8 mouse cellular contexts compared by ENCODE assay signal in the genomic region with DNA sequence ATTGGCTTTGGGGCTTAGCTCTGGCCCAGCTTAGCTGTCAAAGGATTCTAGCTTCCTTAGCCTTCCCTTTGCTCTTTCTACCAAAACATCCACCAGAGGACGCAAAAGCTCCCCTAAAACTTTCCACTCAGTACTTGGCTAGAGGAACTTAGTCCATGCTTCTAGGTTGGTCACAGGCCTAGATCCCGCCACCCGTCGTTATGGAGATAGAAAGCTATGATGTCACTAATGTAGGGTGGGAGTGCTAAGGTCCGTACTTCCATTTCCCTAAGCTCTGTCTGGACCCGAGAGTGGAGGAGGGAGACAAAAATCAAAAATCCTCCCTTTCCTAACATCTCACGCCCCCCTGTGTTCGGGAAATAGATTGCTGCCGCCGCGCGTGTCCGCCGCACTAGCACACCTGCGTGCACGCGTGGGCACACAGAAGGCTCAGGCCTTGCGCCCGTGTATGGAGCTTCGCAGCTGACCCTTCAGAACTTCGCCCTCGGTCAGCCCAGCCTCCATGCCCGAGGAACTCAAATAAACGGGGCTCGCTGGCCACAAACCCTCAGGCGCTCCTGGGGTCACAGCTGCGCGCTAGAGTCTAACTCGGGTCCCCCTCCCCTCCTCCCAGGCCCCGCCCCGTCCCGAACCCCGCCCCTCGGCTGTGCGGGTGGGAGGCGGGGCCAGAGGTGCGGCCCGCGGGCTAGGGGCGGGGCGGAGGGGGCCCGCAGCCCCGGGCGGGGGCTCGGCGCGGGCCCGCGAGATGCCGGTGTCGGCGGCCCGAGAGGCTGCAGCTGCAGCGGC. TPM values are rescaled to one million over a fixed set of nuclear protein-coding genes. Genes with fewer than 3 reads are reported as not detected.
A peak's percentile ranks its signal among the peaks of the same experiment; 100 is the strongest.
DNase-seq lines count a peak whose midpoint lies in the region; ATAC-seq lines count a peak whose summit lies in the region.

No protein-coding gene starts in this region.

- H3K9ac ChIP-seq in embryonic facial prominence, embryonic 12.5 days: peak overlapping the region; percentile 73

- peaks cover 10% of the 10 kb centered on the region; the same call in 1 of the 2 replicates for H3K27me3 ChIP-seq in embryonic facial prominence, embryonic 12.5 days
- H3K27me3 ChIP-seq in midbrain, embryonic 10.5 days (ENCODE audit: low read depth, poor library complexity, severe bottlenecking): peaks cover 40% of the 10 kb centered on the region

- H3K4me3 ChIP-seq in embryonic facial prominence, embryonic 12.5 days: peak overlapping the region; percentile 72
- peak overlapping the region; percentile 79 for H3K4me3 ChIP-seq in midbrain, embryonic 10.5 days

- no peaks in the 10 kb centered on the region for H3K9me3 ChIP-seq in embryonic facial prominence, embryonic 12.5 days
- no peaks in the 10 kb centered on the region for H3K9me3 ChIP-seq in midbrain, embryonic 10.5 days (replicated peaks)

- H3K4me2 ChIP-seq in embryonic facial prominence, embryonic 12.5 days (replicated peaks): peak overlapping the region; percentile 94

- peak; percentile 59 to 73 for DNase-seq in urinary bladder, adult 18-20 months (ENCODE audit: low spot score in 2 of 2)
- no peak for DNase-seq in urinary bladder, postnatal 10 days (ENCODE audit: low spot score)
- DNase-seq in heart, adult 18-20 months: peak; percentile 76 to 82
- DNase-seq in kidney, adult 18-20 months: peak; percentile 74
- DNase-seq in left cerebral cortex, postnatal 4 days: peak; percentile 89
- DNase-seq in midbrain, embryonic 10.5 days (ENCODE audit: low spot score): peak; percentile 86
- DNase-seq in right cerebral cortex, postnatal 36 days (ENCODE audit: low spot score in 2 of 2): peak; percentile 30 to 54

- intact Hi-C loops in left cerebral cortex, postnatal 4 days (cut with DNase I): loop anchor here (5.0 kb wide), 1 partner anchor 80 kb away; no protein-coding TSS in a partner anchor

- ATAC-seq in embryonic facial prominence, embryonic 12.5 days (ENCODE audit: insufficient number of reproducible peaks, insufficient read depth, low FRiP score, low TSS enrichment): peak; percentile 47; the same call in 1 of the 2 replicates

- H3K36me3 ChIP-seq in embryonic facial prominence, embryonic 12.5 days: no peaks in the 10 kb centered on the region
- H3K36me3 ChIP-seq in midbrain, embryonic 10.5 days: peaks cover 23% of the 10 kb centered on the region

- H3K27ac ChIP-seq in embryonic facial prominence, embryonic 12.5 days: peak overlapping the region; percentile 63
- peak overlapping the region; percentile 91 for H3K27ac ChIP-seq in midbrain, embryonic 10.5 days (replicated peaks)

- peaks cover 25% of the 10 kb centered on the region for H3K4me1 ChIP-seq in embryonic facial prominence, embryonic 12.5 days
- H3K4me1 ChIP-seq in midbrain, embryonic 10.5 days: peaks cover 91% of the 10 kb centered on the region

- WGBS in embryonic facial prominence, embryonic 12.5 days: under 1% methylated on average over 35 of the region's 54 CpGs
- WGBS in midbrain, embryonic 10.5 days: under 1% methylated on average over 54 of the region's 54 CpGs

RNA-seq across cellular contexts. Expression of a gene that starts 1.6 kb away (rescaled TPM):
- 32.2 and 35.4 TPM in 2 replicates for polyA plus RNA-seq in embryonic facial prominence, embryonic 12.5 days (2016; fragmentation: Nextera tagmentation; extraction: Ambion mirVana)
- total RNA-seq in heart, adult 18-20 months (2021): 10 to 100 TPM; 23.7 to 24.6 TPM
- total RNA-seq in left cerebral cortex, postnatal 4 days (2021): 100 to 1,000 TPM; 107 to 112 TPM
- 36.1 and 47.7 TPM in 2 replicates for polyA plus RNA-seq in midbrain, embryonic 10.5 days (2016; fragmentation: Nextera tagmentation; extraction: Ambion mirVana)

RNA-seq across cellular contexts. Expression of a gene that starts 2.9 kb away (rescaled TPM):
- polyA plus RNA-seq in embryonic facial prominence, embryonic 12.5 days (2016; fragmentation: Nextera tagmentation; extraction: Ambion mirVana): 15.2 and 17.2 TPM in 2 replicates
- total RNA-seq in heart, adult 18-20 months (2021): 1 to 10 TPM; 5.1 to 6.2 TPM
- 10 to 100 TPM; 70.3 to 72.3 TPM for total RNA-seq in left cerebral cortex, postnatal 4 days (2021)
- polyA plus RNA-seq in midbrain, embryonic 10.5 days (2016; fragmentation: Nextera tagmentation; extraction: Ambion mirVana): 38.8 and 57.7 TPM in 2 replicates

RNA-seq across cellular contexts. Expression of a gene that starts 19.5 kb away (rescaled TPM):
- polyA plus RNA-seq in embryonic facial prominence, embryonic 12.5 days (2016; fragmentation: Nextera tagmentation; extraction: Ambion mirVana): 5.9 and 6.1 TPM in 2 replicates
- 10 to 100 TPM; 14.0 to 16.2 TPM for total RNA-seq in heart, adult 18-20 months (2021)
- total RNA-seq in left cerebral cortex, postnatal 4 days (2021): 1 to 10 TPM in 1 of 2 experiments, under 1 TPM in 1; 0.84 to 1.4 TPM
- polyA plus RNA-seq in midbrain, embryonic 10.5 days (2016; fragmentation: Nextera tagmentation; extraction: Ambion mirVana): 3.2 and 4.0 TPM in 2 replicates

RNA-seq across cellular contexts. Expression of a gene that starts 25.6 kb away (rescaled TPM):
- 361 and 382 TPM in 2 replicates for polyA plus RNA-seq in embryonic facial prominence, embryonic 12.5 days (2016; fragmentation: Nextera tagmentation; extraction: Ambion mirVana)
- 10 to 100 TPM; 45.0 to 48.0 TPM for total RNA-seq in heart, adult 18-20 months (2021)
- total RNA-seq in left cerebral cortex, postnatal 4 days (2021): 10 to 100 TPM; 68.9 to 71.3 TPM
- polyA plus RNA-seq in midbrain, embryonic 10.5 days (2016; fragmentation: Nextera tagmentation; extraction: Ambion mirVana): 382 and 448 TPM in 2 replicates

RNA-seq across cellular contexts. Expression of a gene that starts 42.5 kb away (rescaled TPM):
- 7.4 and 9.1 TPM in 2 replicates for polyA plus RNA-seq in embryonic facial prominence, embryonic 12.5 days (2016; fragmentation: Nextera tagmentation; extraction: Ambion mirVana)
- total RNA-seq in heart, adult 18-20 months (2021): 10 to 100 TPM; 52.7 to 61.5 TPM
- 1 to 10 TPM; 1.2 to 2.4 TPM for total RNA-seq in left cerebral cortex, postnatal 4 days (2021)
- 2.4 and 3.7 TPM in 2 replicates for polyA plus RNA-seq in midbrain, embryonic 10.5 days (2016; fragmentation: Nextera tagmentation; extraction: Ambion mirVana)

Comparison
In these comparisons a context has a peak if more than half of its experiments do, and no peak if none do; other contexts are left out.
1. RNA of a gene that starts 1.6 kb away (total RNA-seq): 107 to 112 TPM in left cerebral cortex, postnatal 4 days; 23.7 to 24.6 TPM in heart, adult 18-20 months; every median in the first group is over 4 times any median in the second.
2. RNA of a gene that starts 2.9 kb away (total RNA-seq): 70.3 to 72.3 TPM in left cerebral cortex, postnatal 4 days; 5.1 to 6.2 TPM in heart, adult 18-20 months; every median in the first group is over 4 times any median in the second.
3. RNA of a gene that starts 19.5 kb away (total RNA-seq): 14.0 to 16.2 TPM in heart, adult 18-20 months; 0.84 to 1.4 TPM in left cerebral cortex, postnatal 4 days; every median in the first group is over 4 times any median in the second.